Mouse (Mus musculus) neural tube, embryonic 14.5 days (tissue): ENCODE results near the gene Entpd1. TPM values are rescaled to one million over a fixed set of nuclear protein-coding genes. Genes with fewer than 3 reads are reported as not detected.

Source experiments
- ATAC-seq: fragments of 200-750 bp; cut with Nextera tagmentation; 2 replicates; pipeline ENCODE4 v1.8.0; 2017; ENCODE audit warnings: low read depth, mild to moderate bottlenecking, moderate TSS enrichment, moderate library complexity
- H3K27ac ChIP-seq: fragments of 300-500 bp; sonication (generic); 2 replicates; pipeline ENCODE4 v1.5.1; 2014; ENCODE audit warnings: low read depth, mild to moderate bottlenecking, control low read depth, low read length, moderate library complexity, mixed read lengths
- H3K27me3 ChIP-seq: fragments of 300-500 bp; sonication (generic); 2 replicates; pipeline ENCODE4 v1.6.1; 2014; ENCODE audit warnings: low read length; ENCODE audit not compliant: control insufficient read depth, insufficient read depth
- H3K36me3 ChIP-seq: fragments of 300-500 bp; sonication (generic); 2 replicates; pipeline ENCODE4 v1.6.1; 2014; ENCODE audit warnings: low read length, mixed read lengths; ENCODE audit not compliant: control insufficient read depth, insufficient read depth
- H3K4me1 ChIP-seq: fragments of 300-500 bp; sonication (generic); 2 replicates; pipeline ENCODE4 v1.6.1; 2014; ENCODE audit warnings: low read length; ENCODE audit not compliant: control insufficient read depth, insufficient read depth
- H3K4me2 ChIP-seq: fragments of 300-500 bp; sonication (generic); 2 replicates; pipeline ENCODE4 v1.6.1; 2014; ENCODE audit warnings: mild to moderate bottlenecking, low read depth, low read length, control low read depth
- H3K4me3 ChIP-seq: fragments of 300-500 bp; sonication (generic); 2 replicates; pipeline ENCODE4 v1.5.1; 2014; ENCODE audit warnings: low read depth, low read length, control low read depth, mixed read lengths
- H3K9ac ChIP-seq: fragments of 300-500 bp; sonication (generic); replicated peaks from 2 replicates; pipeline ENCODE4 v1.6.1; 2014; ENCODE audit warnings: low read depth, mild to moderate bottlenecking, control low read depth, low read length, mixed read lengths
- H3K9me3 ChIP-seq: fragments of 300-500 bp; sonication (generic); 2 replicates; pipeline ENCODE4 v1.6.1; 2016; ENCODE audit warnings: low read length; ENCODE audit not compliant: control insufficient read depth
- WGBS: fragments of 180-500 bp; shearing (Covaris S2); extraction: QIAGEN DNeasy Blood & Tissue Kit; methylation state at CpG from one replicate; pipeline ENCODE4 v1.1.7; 2014; 5-methylcytosine and 5-hydroxymethylcytosine counted together
- polyA plus RNA-seq: library from polyadenylated mRNA; unstranded; fragments of >200 nt; fragmentation: Nextera tagmentation; extraction: Ambion mirVana; gene quantifications from 2 replicates; pipeline ENCODE4 v1.2.1, GENCODE M21; 2014

The Entpd1 gene
- polyA plus RNA-seq, 1 experiment from 2014 or later: 7.2 TPM

- 86% methylated on average over 2 of the region's 2 CpGs for WGBS
- ATAC-seq: no peak
Measured at GRCm38 (mm10) chr19:40767189-40767588, 155.0 kb downstream of the Entpd1 start.

DNA sequence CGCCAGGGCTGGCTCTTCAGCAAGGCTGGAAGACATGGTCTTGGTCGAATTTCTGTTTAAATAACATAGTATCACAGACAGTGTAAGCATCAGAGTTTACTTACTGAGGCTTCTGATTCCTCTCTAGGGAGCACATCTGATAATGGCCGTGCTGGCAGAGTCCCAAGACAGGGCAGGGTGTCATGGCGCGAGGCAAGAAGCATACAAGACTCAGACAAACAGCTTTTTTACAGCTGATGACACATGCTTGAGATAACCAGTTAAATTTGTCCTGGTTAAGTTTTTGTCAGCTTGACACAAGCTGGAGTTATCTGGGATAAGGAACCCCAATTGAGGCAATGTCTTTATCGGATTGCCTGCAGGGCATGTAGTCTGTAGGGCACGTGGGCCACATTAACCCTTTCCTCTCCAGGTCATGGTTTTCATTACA, 157.2 kb downstream of the Entpd1 start:
- no peak for ATAC-seq
- Histone ChIP-seq H3K4me2 (no peak overlapping the region), H3K27me3 (no peaks in the 10 kb centered on the region), H3K27ac (no peak overlapping the region), H3K36me3 (no peaks in the 10 kb centered on the region), H3K9me3 (no peaks in the 10 kb centered on the region), H3K4me1 (no peaks in the 10 kb centered on the region), H3K9ac (no peak overlapping the region), H3K4me3 (no peak overlapping the region)
- WGBS: 48% methylated on average over 7 of the region's 7 CpGs

More at GRCm38 (mm10) chr19:40767189-40767588, 155.0 kb downstream of the Entpd1 start:
- Histone ChIP-seq H3K36me3 (no peaks in the 10 kb centered on the region), H3K4me1 (no peaks in the 10 kb centered on the region), H3K9me3 (no peaks in the 10 kb centered on the region), H3K27me3 (no peaks in the 10 kb centered on the region), H3K4me3 (no peak overlapping the region), H3K4me2 (no peak overlapping the region), H3K9ac (no peak overlapping the region), H3K27ac (no peak overlapping the region)

GRCm38 (mm10) chr19:40788004-40788714, 176.0 kb downstream of the Entpd1 start:
- H3K9me3 ChIP-seq: no peaks in the 10 kb centered on the region
- H3K9ac ChIP-seq: no peak overlapping the region
- 74% methylated on average over 14 of the region's 15 CpGs for WGBS
- H3K36me3 ChIP-seq: no peaks in the 10 kb centered on the region
- no peak for ATAC-seq
- H3K4me1 ChIP-seq: no peaks in the 10 kb centered on the region
- H3K4me2 ChIP-seq: no peak overlapping the region
- no peak overlapping the region for H3K4me3 ChIP-seq
- no peaks in the 10 kb centered on the region for H3K27me3 ChIP-seq
- H3K27ac ChIP-seq: no peak overlapping the region

DNA sequence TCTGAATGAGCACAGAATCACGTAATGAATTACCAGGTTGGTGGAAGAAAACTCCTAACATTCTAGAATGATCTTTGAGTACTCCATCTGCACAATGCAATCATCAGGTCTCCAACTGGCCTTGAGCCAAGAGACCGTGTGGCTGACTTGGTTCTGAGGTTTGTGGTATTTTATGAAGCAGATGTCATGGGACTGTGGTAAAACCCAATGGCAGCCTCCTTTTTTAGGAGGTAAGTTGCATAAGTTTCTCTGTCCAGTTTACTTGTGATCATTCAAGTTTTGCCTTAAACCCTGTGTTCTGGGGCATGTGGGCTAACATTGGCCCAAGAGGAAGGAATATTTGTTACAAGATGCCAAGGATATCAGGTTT, 176.5 kb downstream of the Entpd1 start:
- Histone ChIP-seq H3K36me3 (no peaks in the 10 kb centered on the region), H3K4me2 (no peak overlapping the region), H3K27ac (no peak overlapping the region), H3K4me1 (no peaks in the 10 kb centered on the region), H3K9me3 (no peaks in the 10 kb centered on the region), H3K27me3 (no peaks in the 10 kb centered on the region), H3K9ac (no peak overlapping the region), H3K4me3 (no peak overlapping the region)
- WGBS: 78% methylated on average over 2 of the region's 2 CpGs
- no peak for ATAC-seq

Other genes with a start within 250 kb of the Entpd1 start
- 117 and 133 TPM in 2 replicates for gene Sorbs1, start 98.6 kb upstream of the Entpd1 start, polyA plus RNA-seq
- gene Aldh18a1, start 23.9 kb upstream of the Entpd1 start, polyA plus RNA-seq: 42.3 and 52.4 TPM in 2 replicates
- 15.3 and 16.1 TPM in 2 replicates for gene Tctn3, start 133 bp upstream of the Entpd1 start, polyA plus RNA-seq
- 0.05 and 0.30 TPM in 2 replicates for gene Cc2d2b, start 136.4 kb downstream of the Entpd1 start, polyA plus RNA-seq
- gene Ccnj, start 218.9 kb downstream of the Entpd1 start, polyA plus RNA-seq: 11.6 and 15.1 TPM in 2 replicates